Mouse (Mus musculus): Measurements from ENCODE around the gene Psmd12.

The Psmd12 gene

GRCm38 (mm10) chr11:107479053-107479861 lies at the start of gene Psmd12:
TSS of gene Psmd12 (plus strand) at chr11:107479484.
- DNase-seq (ENCODE audit: low spot score): peak; percentile 97

GRCm38 (mm10) chr11:107431197-107431965 lies 47.9 kb upstream of the Psmd12 start:
- DNase-seq (ENCODE audit: low spot score): no peak

GRCm38 (mm10) chr11:107435776-107436449 lies 43.4 kb upstream of the Psmd12 start:
- no peak for DNase-seq (ENCODE audit: low spot score)

GRCm38 (mm10) chr11:107437723-107438122 lies 41.6 kb upstream of the Psmd12 start:
- no peak for DNase-seq (ENCODE audit: low spot score)

- no peak for DNase-seq (ENCODE audit: low spot score)
Observed at GRCm38 (mm10) chr11:107438140-107438539, 41.1 kb upstream of the Psmd12 start.

GRCm38 (mm10) chr11:107441050-107441449 lies 38.2 kb upstream of the Psmd12 start:
- no peak for DNase-seq (ENCODE audit: low spot score)

- no peak for DNase-seq (ENCODE audit: low spot score)
Observed at GRCm38 (mm10) chr11:107443121-107444095, 35.9 kb upstream of the Psmd12 start.

GRCm38 (mm10) chr11:107445683-107446082 lies 33.6 kb upstream of the Psmd12 start:
- DNase-seq (ENCODE audit: low spot score): no peak

- DNase-seq (ENCODE audit: low spot score): no peak
Observed at GRCm38 (mm10) chr11:107446650-107447049, 32.6 kb upstream of the Psmd12 start.

GRCm38 (mm10) chr11:107447349-107447748 lies 31.9 kb upstream of the Psmd12 start:
- no peak for DNase-seq (ENCODE audit: low spot score)

- no peak for DNase-seq (ENCODE audit: low spot score)
Observed at GRCm38 (mm10) chr11:107447915-107448314, 31.4 kb upstream of the Psmd12 start.

GRCm38 (mm10) chr11:107449169-107449910 lies 29.9 kb upstream of the Psmd12 start:
- DNase-seq (ENCODE audit: low spot score): peak; percentile 45

GRCm38 (mm10) chr11:107450097-107450496 lies 29.2 kb upstream of the Psmd12 start:
- DNase-seq (ENCODE audit: low spot score): no peak

- no peak for DNase-seq (ENCODE audit: low spot score)
Observed at GRCm38 (mm10) chr11:107451106-107451505, 28.2 kb upstream of the Psmd12 start.

- no peak for DNase-seq (ENCODE audit: low spot score)
Observed at GRCm38 (mm10) chr11:107452053-107452452, 27.2 kb upstream of the Psmd12 start.

- no peak for DNase-seq (ENCODE audit: low spot score)
Observed at GRCm38 (mm10) chr11:107454546-107455462, 24.5 kb upstream of the Psmd12 start.

- DNase-seq (ENCODE audit: low spot score): no peak
Observed at GRCm38 (mm10) chr11:107457282-107457681, 22.0 kb upstream of the Psmd12 start.

- DNase-seq (ENCODE audit: low spot score): no peak
Observed at GRCm38 (mm10) chr11:107458286-107458685, 21.0 kb upstream of the Psmd12 start.

- no peak for DNase-seq (ENCODE audit: low spot score)
Observed at GRCm38 (mm10) chr11:107458986-107459385, 20.3 kb upstream of the Psmd12 start.

GRCm38 (mm10) chr11:107459828-107460227 lies 19.5 kb upstream of the Psmd12 start:
- DNase-seq (ENCODE audit: low spot score): no peak
